Mouse (Mus musculus) hindlimb bud, embryonic 11.5 days (tissue): Measurements from ENCODE around the gene Gzmm.

ENCODE experiments used
- DNase-seq: peaks from one replicate; pipeline ENCODE4 v3.0.0-alpha.2; 2012; ENCODE audit warnings: low read depth, low spot score; ENCODE audit errors: extremely low spot score

Gzmm gene

GRCm38 (mm10) chr10:79680606-79681495 lies 8.0 kb upstream of the Gzmm start:
- DNase-seq: no peak

- DNase-seq: no peak
Observed at GRCm38 (mm10) chr10:79681591-79682245, 7.1 kb upstream of the Gzmm start, which contains the start of gene Cdc34. TSS of gene Cdc34 (plus strand) at chr10:79682195.

GRCm38 (mm10) chr10:79682551-79682915 lies 6.3 kb upstream of the Gzmm start:
- DNase-seq: no peak

- DNase-seq: no peak
Observed at GRCm38 (mm10) chr10:79682916-79683582, 5.8 kb upstream of the Gzmm start.

GRCm38 (mm10) chr10:79683726-79684640 lies 4.8 kb upstream of the Gzmm start:
- no peak for DNase-seq

- DNase-seq: no peak
Observed at GRCm38 (mm10) chr10:79684770-79685600, 3.8 kb upstream of the Gzmm start.

- DNase-seq: no peak
Observed at GRCm38 (mm10) chr10:79686219-79686618, 2.6 kb upstream of the Gzmm start.

GRCm38 (mm10) chr10:79686691-79687090 lies 2.1 kb upstream of the Gzmm start:
- DNase-seq: no peak

- DNase-seq: no peak
Observed at GRCm38 (mm10) chr10:79687513-79687912, 1.3 kb upstream of the Gzmm start.

- no peak for DNase-seq
Observed at GRCm38 (mm10) chr10:79689178-79689577, 358 bp downstream of the Gzmm start.

GRCm38 (mm10) chr10:79691986-79692548 lies 3.2 kb downstream of the Gzmm start:
- DNase-seq: no peak

- no peak for DNase-seq
Observed at GRCm38 (mm10) chr10:79693580-79694378, 5.0 kb downstream of the Gzmm start.

GRCm38 (mm10) chr10:79694379-79694655 lies 5.5 kb downstream of the Gzmm start:
- no peak for DNase-seq

GRCm38 (mm10) chr10:79695231-79696128 lies 6.7 kb downstream of the Gzmm start:
- no peak for DNase-seq

- no peak for DNase-seq
Observed at GRCm38 (mm10) chr10:79696129-79696651, 7.4 kb downstream of the Gzmm start.

GRCm38 (mm10) chr10:79697916-79698315 lies 9.1 kb downstream of the Gzmm start:
- DNase-seq: no peak

- DNase-seq: no peak
Observed at GRCm38 (mm10) chr10:79698459-79698858, 9.6 kb downstream of the Gzmm start.

- DNase-seq: no peak
Observed at GRCm38 (mm10) chr10:79700676-79701075, 11.9 kb downstream of the Gzmm start.
